Mouse (Mus musculus): ENCODE results near the gene Med13l.

Gene Med13l

DNA sequence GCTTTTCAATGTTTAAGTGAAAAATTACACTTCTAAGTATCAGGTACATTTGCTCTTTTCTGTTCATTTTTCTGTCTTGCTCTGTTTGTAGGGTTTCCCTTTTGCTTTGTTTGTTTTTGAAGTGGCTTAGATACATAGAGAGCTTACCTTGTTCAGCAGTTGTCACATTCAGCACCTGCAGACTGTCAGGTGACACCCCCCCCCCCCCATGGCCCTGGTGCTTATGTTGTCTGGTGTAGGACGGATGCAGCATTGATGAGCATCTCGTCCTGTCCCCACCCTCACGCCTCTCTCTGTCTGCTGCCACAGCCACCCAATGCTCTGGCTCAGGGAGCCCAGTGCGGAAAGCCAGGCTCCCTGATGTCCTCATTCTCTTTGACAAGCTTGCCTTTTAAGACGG, 101.3 kb downstream of the Med13l start:
- no peak for DNase-seq

DNA sequence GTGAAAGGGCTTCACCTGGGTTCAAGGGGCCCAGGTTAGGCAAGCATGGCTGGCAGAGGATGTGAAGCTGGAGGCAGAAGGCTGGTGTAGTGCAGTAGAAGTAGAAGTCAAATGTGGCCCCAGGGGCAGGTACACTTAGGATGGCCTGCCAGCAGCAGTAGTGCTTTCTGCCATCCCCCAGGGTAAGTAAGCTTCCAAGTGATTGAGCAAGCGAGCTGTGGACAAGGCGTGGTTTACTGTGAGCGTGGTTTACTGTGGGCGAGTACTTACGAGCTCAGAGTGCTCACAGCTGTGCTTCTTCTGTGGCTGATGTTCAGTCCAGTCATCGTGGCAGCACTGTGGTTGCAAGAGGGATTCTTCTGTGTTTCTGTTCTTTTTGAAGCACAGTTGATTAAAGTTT, 103.5 kb downstream of the Med13l start:
- peak; percentile 59 for DNase-seq

DNA sequence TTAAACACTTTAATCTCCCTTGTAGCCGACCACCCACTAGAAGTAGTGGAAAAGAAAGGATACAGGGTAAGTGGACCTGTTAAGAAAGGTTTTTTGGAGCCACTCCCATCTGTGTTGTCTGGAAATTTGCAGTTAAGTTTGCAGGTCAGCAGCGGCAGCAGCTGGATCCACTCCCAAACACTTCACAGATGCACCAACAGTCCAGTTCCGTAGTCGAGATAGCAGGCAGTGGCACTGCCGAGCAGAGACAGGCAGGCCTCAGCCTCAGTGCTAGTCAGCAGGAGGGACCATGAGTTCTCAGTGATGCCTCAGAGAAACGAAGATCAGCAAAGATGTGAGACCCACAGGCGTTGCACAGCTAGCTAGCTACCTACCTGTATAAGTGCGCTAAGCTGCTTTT, 104.5 kb downstream of the Med13l start:
- no peak for DNase-seq

DNA sequence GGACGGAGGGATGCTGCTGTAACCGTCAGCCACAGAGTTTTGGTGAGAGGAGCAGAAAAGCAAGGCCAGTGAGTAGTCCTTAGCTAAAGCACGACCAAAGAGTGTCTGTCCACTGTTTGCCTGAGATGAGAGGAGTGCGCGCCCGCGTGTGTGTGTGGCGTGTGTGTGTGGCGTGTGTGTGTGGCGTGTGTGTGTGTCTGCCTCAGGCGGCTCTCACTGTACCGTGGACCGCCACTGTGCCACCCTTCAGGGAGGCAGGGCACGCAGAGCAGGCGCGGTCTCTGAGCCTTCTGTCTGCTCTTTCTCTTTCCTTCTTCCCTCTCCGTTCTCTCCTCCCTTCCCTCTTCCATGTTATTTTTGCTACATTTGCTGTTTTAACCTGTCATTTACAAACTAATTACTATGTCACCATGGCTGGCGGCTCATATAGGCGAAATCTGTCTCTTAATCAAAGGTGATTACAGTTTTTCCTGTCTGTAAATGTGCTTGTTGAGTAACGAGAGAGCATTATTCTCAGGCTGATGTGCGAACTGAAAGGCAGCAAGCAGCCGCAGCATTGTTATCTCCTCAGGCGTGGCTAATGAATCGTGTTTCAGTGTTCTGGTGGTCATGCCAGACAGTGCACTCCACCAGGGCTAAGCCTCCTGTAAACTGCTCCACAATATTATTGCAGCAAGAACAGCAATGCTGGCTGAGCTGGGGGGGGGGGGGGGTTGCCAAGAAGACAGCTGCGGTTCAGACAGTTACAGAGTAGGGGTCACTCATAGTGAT, 106.1 kb downstream of the Med13l start:
- DNase-seq, result no peak

DNA sequence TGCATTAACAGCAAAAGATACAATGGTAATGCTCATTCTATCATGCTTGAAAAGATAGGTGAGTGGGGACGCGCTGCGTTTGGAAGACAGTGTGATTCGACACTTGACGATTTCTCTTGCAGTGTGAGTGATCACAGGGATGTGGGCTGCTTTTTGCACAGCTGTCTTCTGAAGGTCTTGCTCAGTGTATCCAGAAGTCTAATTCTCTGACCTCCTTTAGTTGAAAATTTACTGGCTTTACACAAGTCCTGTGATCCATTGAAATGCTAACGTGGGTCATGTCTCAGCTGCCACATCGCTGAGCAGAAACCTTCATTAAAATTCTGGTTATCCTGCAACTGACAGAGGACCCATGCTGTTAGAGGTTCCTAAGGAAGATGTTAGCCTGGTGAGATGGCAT, 107.4 kb downstream of the Med13l start:
- no peak for DNase-seq

DNA sequence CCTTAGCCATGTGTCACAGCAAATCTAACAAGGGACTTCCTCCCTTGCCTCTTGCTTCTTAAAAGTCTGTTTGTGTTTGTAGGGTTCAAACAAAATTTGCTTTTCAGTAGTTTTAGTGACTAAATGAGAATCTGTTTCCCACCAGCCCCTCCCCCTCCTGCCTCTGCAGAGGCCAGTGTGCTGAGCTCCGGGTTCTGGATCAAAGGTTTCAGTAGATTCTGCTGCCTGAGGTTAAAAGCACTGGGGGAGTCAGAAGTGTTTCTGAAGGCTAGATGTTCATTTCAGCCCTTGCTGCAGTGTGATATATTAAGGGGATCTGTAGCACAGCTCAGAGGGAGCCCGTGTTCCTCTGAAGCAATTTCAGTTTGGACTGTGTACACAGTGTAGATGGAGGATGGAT, 108.5 kb downstream of the Med13l start:
- DNase-seq, result no peak

DNA sequence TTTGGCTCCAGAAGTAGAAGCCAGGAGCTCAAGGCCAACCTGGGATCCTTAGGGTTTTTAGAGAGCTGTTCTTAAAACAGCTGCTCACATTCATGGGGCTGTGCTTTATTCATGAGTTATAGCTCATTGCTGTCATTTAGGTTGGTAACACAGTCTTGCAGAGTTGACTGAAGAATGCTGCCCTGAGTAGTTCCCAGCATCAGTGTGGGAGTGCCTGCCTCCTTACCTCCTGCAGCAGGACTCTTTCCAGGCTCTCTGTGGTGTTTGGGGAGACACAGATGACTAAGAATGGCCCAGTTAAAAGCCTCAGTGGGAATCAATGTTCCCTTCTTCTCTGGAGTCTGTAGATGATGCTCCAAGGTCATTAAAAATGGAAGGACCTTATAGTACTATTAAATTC, 111.6 kb downstream of the Med13l start:
- no peak for DNase-seq

DNA sequence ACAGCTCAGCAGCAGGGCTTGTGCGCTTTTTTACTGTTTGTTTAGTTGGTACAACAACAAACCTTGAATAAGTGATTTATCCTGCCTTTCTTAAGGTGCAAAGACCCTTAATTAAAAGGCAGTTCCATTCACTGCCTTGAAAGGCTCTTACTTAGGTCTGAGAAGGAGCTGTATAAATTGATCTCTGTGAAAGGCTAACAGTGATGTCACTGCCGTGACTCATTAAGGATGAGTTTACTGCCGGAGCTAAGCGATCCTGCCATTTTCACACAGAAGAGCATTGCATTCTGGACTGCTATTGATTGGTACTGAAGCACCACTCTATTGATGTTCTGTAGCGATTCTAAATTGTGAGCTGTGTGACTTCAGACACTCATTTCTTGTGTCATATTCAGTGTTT, 113.4 kb downstream of the Med13l start:
- DNase-seq, result no peak

DNA sequence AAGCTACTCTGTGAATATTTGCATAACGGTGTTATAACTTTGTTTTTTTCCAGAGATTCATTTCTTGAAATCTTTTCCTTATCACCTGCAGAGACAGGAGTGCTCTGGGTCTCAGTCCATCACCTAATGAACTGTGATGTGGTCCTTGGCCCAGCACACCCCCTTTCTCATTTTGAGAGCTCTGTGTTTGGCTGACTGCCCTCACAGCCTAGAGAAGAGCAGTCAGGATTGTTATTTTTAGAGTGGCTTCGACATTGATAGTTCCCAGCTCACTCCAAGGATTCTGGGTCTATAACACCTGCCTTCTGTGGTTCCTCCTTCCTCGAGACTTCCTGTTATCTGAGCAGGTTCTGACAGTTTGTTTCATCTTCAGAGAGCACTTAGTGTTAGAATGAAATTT, 113.8 kb downstream of the Med13l start:
- DNase-seq, result no peak

DNA sequence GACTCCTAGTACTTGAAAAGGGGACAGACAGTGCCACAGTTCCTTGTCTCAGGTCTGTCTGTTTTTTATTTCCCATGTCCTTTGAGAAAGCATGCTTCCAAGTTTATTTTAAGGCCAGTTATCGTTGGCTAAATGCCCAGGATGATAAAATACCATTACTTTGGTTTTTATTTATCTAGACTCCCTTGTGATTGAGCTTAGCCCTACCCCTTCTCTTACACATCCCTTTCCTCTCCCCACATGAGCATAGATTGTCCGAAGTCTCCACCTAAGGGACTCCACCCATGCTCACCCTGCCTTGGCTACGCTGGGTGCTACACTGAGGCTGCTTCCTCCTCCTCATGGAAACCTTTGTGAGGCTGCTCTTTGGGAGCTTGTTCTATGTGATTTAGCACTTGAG, 115.2 kb downstream of the Med13l start:
- DNase-seq, result peak; percentile 23

DNA sequence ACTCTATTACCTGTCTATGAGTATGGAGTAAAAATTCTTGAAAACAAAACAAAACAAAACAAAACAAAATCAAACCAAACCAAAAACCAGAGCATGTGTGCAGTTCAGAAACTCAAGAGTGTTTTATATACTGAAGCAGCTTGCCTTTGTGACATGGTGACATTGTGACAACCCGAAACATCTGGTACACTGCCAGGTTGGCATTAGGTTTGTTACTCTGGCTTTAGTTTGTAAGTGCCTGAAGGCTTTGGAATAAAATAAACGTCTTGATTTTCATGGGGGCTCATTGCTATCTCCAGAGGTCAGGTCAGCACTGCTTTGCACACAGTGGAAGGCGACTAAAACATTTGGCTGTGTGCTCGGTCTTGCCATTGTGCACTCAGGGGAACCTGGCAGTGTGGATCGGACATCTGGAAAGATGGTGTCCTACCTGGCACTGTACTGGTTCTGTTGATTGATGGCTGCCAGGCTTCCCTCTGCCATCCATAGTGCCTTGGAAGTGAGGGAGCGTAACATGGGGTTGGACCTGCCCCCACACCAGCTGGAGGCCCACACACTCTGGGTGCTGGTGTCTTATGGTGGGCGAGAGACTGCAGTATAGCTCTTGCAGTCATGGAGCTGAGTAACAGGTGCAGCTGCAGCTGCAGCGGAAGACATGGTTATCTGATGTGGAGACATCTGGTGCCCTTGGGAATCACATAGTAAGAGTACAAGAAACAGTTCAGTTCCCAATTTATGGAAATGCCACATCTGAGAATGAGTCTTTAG, 115.9 kb downstream of the Med13l start:
- no peak for DNase-seq

DNA sequence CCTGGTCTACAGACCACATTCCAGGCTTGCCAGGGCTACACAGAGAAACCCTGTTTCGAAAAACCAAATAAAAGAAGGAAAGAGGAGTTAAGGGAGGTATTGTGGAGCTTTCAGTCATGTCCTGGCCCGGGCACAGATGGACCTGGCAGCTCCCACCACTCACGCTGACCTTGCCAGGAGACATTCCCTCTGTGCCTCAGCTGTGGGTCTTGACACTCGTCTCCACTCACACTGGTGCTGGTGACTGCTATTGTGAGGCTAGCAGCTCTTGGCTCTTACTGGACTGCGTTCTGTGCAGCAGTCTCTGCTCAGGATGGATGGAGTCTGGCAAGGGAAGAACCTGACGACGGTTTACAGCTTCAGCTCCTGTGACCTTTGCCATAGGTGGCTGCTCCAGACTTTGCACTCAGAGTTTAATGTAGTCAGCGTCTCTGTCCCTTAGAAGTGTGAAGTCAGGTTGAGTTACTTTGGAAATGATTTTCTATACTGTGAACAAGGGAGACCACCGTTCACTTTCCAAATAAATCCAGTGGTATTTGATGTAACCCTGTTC, 118.9 kb downstream of the Med13l start:
- no peak for DNase-seq

DNA sequence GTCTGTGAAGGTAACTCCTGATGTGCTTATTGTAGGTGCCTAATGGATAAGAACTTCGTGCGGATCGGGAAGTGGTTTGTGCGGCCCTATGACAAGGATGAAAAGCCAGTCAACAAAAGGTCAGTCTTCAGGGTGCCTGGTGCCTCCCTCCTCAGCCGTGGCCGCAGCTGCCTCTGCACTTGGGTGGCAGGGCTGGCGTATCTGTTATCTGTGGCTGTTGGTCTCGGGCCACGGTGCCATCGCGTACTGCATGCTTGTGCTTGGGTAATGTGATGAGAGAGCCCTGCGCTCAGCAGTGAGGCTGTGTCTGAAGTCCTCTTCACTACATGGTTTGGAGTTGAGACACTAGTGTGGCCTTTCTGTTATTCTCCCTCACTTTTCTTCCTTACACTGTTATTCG, 120.4 kb downstream of the Med13l start:
- no peak for DNase-seq

DNA sequence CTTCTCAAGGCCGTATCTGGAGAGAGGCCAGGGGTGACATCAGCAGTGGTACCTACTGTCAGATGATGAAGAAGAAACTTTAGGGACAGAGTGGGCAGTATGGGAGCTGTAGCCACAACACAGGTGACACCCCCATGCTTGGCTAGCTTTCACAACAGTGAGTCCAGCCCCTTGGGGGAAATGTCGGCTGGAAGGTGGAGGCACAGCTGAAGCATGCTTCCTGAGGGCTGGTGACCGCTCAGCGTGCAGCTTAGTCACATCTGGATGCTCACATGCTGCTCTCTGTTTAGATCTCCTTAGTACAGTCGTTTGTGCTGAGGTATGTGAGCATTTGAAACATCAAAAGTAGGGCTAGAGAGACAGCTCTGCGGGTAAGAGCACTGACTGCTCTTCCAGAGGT, 121.5 kb downstream of the Med13l start:
- no peak for DNase-seq

DNA sequence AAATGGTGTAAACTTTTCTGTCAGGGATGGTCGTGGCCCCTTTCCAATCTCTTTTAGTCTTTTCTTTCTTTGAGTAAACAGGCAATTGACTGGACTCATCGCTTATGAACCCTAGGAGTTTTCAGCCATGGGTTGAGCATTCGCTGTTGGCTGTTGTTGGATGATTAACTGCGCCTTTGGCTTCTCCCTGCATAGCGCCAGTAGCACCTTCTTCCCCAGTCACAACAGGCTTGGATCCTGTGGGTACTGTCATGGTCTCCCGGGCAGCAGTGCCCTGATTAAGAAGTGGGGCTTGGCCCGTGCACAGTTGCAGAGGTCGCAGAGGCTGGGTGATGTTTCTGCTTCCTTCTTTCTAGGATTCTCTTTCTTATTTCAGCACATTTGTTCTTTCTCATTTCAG, 124.7 kb downstream of the Med13l start:
- no peak for DNase-seq

DNA sequence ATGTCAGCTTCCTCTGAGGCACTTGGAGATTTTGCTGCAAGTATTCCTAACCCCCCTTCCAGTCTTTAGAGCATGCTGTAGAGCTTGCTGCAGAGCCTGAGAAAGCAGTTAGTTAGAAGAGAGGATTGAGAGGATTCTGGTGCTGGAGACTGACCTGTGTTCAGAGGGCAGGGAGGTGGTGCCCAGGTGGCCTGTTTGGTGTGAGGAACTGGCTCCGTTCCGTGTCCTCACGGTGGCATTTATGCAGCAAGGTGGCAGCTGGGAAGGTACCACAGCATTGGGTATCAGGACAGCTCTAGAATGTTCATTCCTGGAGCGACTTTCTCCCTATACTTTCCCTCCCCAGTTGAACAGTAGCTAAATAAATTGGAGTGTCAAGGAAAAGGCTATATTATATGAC, 125.5 kb downstream of the Med13l start:
- no peak for DNase-seq

DNA sequence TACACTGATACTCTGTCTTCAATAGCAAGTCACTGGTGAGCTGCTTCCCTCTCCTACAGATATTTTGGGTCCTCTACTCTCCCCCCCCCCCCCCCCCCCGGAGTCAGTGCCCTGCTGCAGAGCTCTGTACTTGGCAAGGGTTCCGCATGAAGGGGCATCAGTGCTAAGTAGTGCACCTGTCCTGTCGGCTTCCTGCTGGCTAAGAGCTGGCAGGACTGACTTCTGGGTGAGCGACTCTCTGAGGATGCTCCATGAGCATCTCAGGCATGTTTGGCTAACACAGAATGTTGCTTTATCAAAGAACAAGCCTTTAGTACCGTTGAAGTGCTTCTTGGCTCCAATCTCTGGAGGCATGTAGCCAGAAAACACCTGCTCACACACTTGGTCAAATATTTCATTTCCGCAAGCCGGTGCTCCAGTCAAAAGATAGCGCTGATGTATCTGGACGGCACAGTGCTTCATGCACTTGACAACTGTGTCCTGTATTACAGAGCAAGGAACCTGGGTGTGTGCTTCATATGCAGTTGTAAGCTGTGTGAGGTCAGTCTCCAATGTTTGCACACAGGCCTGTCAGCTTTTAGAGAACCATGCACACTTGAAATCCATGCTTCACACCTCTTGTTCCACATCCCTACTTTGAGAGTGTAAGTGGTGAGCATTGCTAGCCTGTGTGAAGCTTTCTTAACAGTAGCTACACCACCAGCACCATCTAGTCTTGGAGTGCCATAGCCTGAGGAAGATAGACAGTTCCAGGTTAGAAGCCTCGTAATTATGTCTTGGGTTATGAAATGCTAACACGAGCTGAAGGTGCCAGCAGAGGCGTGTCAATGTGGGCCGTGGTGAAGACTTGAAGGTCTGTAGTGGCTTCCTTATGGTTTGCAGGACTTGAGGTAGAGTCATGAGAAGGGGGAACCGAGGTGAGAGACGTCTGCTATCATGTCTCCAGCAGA, 128.7 kb downstream of the Med13l start:
- DNase-seq, result peak; percentile 50

DNA sequence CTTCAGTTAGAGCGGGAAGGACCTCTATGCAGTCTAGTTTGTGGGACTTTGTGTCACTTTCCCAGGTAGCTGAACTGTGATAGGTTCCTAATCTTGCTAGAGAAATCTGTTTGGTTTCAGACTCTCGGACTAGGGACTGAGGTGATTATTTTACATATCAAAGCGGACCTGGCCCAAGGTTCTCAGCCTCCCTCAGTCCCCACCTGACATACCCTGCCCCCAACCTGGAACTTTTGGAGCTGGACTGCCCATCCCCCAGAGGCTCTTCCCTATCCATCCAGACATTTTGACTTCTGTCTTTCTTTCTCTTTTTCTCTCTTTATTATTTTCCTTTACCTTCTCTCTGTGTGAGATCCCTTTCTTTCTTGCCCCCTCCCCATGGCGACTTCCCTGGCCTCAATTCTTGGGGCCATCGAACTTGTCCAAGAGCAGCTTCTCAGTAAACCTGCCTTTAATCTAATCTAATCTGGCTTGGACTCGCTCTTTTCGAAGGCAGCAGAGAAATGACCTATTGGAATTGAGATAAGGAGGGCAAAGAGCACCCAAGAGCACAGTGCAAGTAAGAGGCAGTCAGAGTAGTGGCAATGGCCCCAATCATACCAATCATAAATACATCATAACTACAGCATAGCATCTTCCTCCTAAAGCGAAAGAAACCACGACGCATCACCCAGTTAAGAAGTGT, 130.7 kb downstream of the Med13l start:
- DNase-seq, result no peak

DNA sequence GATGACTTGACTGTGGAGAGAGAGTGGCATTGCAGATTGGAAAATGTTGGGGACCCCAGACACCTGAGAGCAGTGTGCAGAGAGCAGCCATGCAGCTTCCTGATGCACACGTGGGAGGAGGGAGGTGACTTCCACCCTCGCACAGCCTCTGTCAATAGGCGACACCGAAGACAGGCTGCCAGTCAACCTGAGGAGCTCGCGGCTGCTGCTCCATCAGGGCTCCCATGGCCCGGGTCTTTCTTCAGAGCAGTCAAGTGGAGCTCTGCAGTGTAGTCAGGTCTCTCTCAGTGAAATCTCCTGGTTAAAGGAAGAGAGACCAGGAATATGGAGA, 131.2 kb downstream of the Med13l start:
- DNase-seq, result no peak

DNA sequence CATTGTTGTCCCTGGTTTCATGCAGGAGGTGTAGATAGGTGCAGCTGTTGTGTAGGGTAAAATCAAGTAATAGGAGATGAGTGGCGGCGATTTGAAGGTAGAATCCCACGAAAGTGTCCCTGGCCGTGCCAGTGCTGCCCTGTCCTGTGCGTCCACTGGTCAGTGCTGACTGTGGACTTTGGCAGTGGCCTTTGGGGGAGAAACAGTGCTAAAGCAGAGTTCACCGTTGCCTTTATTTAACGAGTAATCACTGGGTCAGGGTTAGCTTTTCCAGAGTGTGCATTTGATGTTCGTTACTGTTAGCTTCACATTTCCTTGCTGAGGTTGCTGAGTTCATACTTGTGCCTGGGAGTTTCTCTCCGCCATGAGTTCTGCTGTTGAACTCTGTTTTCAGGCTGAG, 133.5 kb downstream of the Med13l start:
- DNase-seq, result no peak

DNA sequence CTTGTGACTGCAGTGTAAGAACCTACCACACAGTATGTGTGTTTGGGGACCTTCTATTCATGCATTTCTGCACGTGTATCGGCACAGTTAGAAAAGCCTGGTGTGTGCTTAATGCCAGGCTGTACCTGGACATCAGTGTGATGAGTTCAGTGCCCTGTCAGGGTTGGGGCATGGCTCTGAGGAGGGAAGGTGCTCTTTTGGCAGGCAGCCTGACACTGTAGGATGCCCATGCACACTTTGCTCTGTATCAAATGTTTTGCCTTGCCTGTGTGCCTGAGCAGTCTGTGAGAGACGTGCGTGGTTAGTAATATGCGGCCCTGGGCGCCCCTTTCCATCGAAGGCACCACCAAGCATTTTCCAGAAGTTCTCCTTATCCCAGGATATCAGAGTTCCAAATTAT, 136.6 kb downstream of the Med13l start:
- no peak for DNase-seq

DNA sequence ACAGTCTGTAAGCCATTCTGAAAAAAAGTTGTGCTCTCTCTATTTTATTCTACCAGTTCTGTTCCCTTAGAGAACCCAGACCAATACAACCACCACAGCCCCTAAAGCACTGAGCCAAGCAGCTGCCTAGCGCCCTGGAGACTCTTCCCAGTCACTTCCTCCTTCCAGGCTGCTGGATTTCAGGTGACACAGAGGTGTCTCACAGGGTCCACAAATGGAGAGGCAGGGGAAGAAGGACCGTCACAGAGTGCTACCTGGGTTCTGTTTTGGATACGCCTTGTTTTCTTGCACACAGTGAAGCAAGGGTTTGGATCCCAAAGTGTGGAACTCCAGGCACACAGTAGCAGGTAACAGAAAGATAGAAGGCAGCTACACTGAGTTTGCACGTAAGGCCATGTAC, 140.5 kb downstream of the Med13l start:
- no peak for DNase-seq

DNA sequence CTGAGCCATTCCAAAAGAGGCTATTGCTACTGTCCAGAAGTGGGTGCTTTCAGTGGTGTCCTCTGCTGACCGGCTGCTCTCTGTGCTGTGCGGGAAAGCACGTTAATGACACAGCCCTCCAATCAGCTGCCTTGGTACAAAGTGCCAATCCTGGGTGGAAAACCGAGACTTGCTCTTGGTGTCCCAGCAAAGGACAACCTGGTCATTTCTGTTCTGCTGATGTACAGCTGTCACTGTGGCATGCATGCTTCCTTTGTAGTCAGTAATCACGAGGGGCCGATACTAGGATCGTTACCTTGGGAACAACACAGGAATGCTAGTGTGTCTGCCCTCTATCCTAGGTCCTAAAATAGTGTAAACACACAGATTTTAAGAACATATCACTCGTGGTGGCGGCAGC, 142.2 kb downstream of the Med13l start:
- DNase-seq, result no peak
